Mouse (Mus musculus) limb, embryonic 12.5 days (tissue): ENCODE data around the gene Tbc1d16. TPM values are rescaled to one million over a fixed set of nuclear protein-coding genes. Genes with fewer than 3 reads are reported as not detected.

Experiments
- ATAC-seq: fragments of 200-750 bp; cut with Nextera tagmentation; 2 replicates; pipeline ENCODE4 v1.8.0; 2017; ENCODE audit warnings: low read depth, moderate TSS enrichment; ENCODE audit not compliant: insufficient number of reproducible peaks, insufficient read depth, low FRiP score, low TSS enrichment
- H3K27ac ChIP-seq: fragments of 300-500 bp; sonication (generic); 2 replicates; pipeline ENCODE4 v1.5.1; 2016; ENCODE audit warnings: mild to moderate bottlenecking, moderate library complexity
- H3K27me3 ChIP-seq: fragments of 300-500 bp; sonication (generic); 2 replicates; pipeline ENCODE4 v1.6.1; 2016; ENCODE audit warnings: mild to moderate bottlenecking, moderate library complexity
- H3K36me3 ChIP-seq: fragments of 300-500 bp; sonication (generic); 2 replicates; pipeline ENCODE4 v1.6.1; 2016; ENCODE audit warnings: mild to moderate bottlenecking, moderate library complexity
- H3K4me1 ChIP-seq: fragments of 300-500 bp; sonication (generic); replicated peaks from 2 replicates; pipeline ENCODE4 v1.6.1; 2016
- H3K4me2 ChIP-seq: fragments of 300-500 bp; sonication (generic); 2 replicates; pipeline ENCODE4 v1.6.1; 2016; ENCODE audit warnings: mild to moderate bottlenecking, moderate library complexity
- H3K4me3 ChIP-seq: fragments of 300-500 bp; sonication (generic); replicated peaks from 2 replicates; pipeline ENCODE4 v1.5.1; 2016; ENCODE audit warnings: mild to moderate bottlenecking
- H3K9ac ChIP-seq: fragments of 300-500 bp; sonication (generic); replicated peaks from 2 replicates; pipeline ENCODE4 v1.6.1; 2016; ENCODE audit warnings: mild to moderate bottlenecking, moderate library complexity
- H3K9me3 ChIP-seq: fragments of 300-500 bp; sonication (generic); 2 replicates; pipeline ENCODE4 v1.6.1; 2016; ENCODE audit warnings: mild to moderate bottlenecking, moderate library complexity
- WGBS: fragments of 180-500 bp; shearing (Covaris S2); methylation state at CpG from one replicate; pipeline ENCODE4 v1.1.7; 2016; 5-methylcytosine and 5-hydroxymethylcytosine counted together
- polyA plus RNA-seq: library from polyadenylated mRNA; unstranded; fragments of >200 nt; fragmentation: Nextera tagmentation; extraction: Ambion mirVana; gene quantifications from 2 replicates; pipeline ENCODE4 v1.2.1, GENCODE M21; 2016

The Tbc1d16 gene
- polyA plus RNA-seq, 1 experiment from 2014 or later, result 22.2 TPM

- no peaks in the 10 kb centered on the region for H3K27me3 ChIP-seq
- no peak overlapping the region for H3K27ac ChIP-seq
- H3K4me2 ChIP-seq, result no peak overlapping the region
- no peaks in the 10 kb centered on the region for H3K9me3 ChIP-seq
- peaks cover 26% of the 10 kb centered on the region for H3K4me1 ChIP-seq
- H3K36me3 ChIP-seq, result 0 out of 2 replicates have a peak, but pooled peaks cover 9% of the 10 kb centered on the region
- no peak overlapping the region for H3K4me3 ChIP-seq
- 86% methylated on average over 10 of the region's 10 CpGs for WGBS
- no peak for ATAC-seq
- H3K9ac ChIP-seq, result no peak overlapping the region
Measured at GRCm38 (mm10) chr11:119165995-119166394, 62.3 kb downstream of the Tbc1d16 start.

- Histone ChIP-seq H3K27me3 (no peaks in the 10 kb centered on the region; the same call in 1 of the 2 replicates), H3K9me3 (no peaks in the 10 kb centered on the region), H3K36me3 (0 out of 2 replicates have a peak, but pooled peaks cover 4% of the 10 kb centered on the region), H3K9ac (no peak overlapping the region), H3K27ac (no peak overlapping the region), H3K4me3 (no peak overlapping the region), H3K4me1 (peaks cover 34% of the 10 kb centered on the region), H3K4me2 (no peak overlapping the region)
- WGBS, result 93% methylated on average over 7 of the region's 7 CpGs
- ATAC-seq, result no peak
Measured at GRCm38 (mm10) chr11:119164375-119164774, 63.9 kb downstream of the Tbc1d16 start.

GRCm38 (mm10) chr11:119163734-119163992 lies 64.6 kb downstream of the Tbc1d16 start:
- H3K4me2 ChIP-seq, result no peak overlapping the region
- H3K27ac ChIP-seq, result no peak overlapping the region
- peaks cover 41% of the 10 kb centered on the region for H3K4me1 ChIP-seq
- H3K9ac ChIP-seq, result no peak overlapping the region
- H3K4me3 ChIP-seq, result no peak overlapping the region
- H3K9me3 ChIP-seq, result no peaks in the 10 kb centered on the region
- H3K27me3 ChIP-seq, result peaks cover under 1% of the 10 kb centered on the region; the same call in 1 of the 2 replicates
- 0 out of 2 replicates have a peak, but pooled peaks cover 4% of the 10 kb centered on the region for H3K36me3 ChIP-seq
- no peak for ATAC-seq
- WGBS, result 90% methylated on average over 7 of the region's 7 CpGs

GRCm38 (mm10) chr11:119162959-119163733 lies 65.2 kb downstream of the Tbc1d16 start:
- Histone ChIP-seq H3K9ac (no peak overlapping the region), H3K36me3 (no peaks in the 10 kb centered on the region), H3K27ac (no peak overlapping the region), H3K4me2 (no peak overlapping the region), H3K4me3 (no peak overlapping the region), H3K4me1 (peaks cover 46% of the 10 kb centered on the region), H3K27me3 (peaks cover 5% of the 10 kb centered on the region; the same call in 1 of the 2 replicates), H3K9me3 (no peaks in the 10 kb centered on the region)
- 74% methylated on average over 22 of the region's 22 CpGs for WGBS
- no peak for ATAC-seq

- H3K4me1 ChIP-seq, result peaks cover 61% of the 10 kb centered on the region
- 80% methylated on average over 2 of the region's 2 CpGs for WGBS
- peaks cover 5% of the 10 kb centered on the region; the same call in 1 of the 2 replicates for H3K27me3 ChIP-seq
- H3K9me3 ChIP-seq, result no peaks in the 10 kb centered on the region
- no peak overlapping the region for H3K27ac ChIP-seq
- H3K4me2 ChIP-seq, result no peak overlapping the region
- no peaks in the 10 kb centered on the region for H3K36me3 ChIP-seq
- ATAC-seq, result no peak
- H3K4me3 ChIP-seq, result no peak overlapping the region
- H3K9ac ChIP-seq, result no peak overlapping the region
Measured at GRCm38 (mm10) chr11:119161665-119162064, 66.6 kb downstream of the Tbc1d16 start.

GRCm38 (mm10) chr11:119160050-119160449 lies 68.2 kb downstream of the Tbc1d16 start:
- peaks cover 21% of the 10 kb centered on the region for H3K27me3 ChIP-seq
- H3K4me3 ChIP-seq, result no peak overlapping the region
- H3K36me3 ChIP-seq, result peaks cover 16% of the 10 kb centered on the region
- H3K27ac ChIP-seq, result no peak overlapping the region
- H3K4me2 ChIP-seq, result no peak overlapping the region
- H3K9me3 ChIP-seq, result no peaks in the 10 kb centered on the region
- H3K9ac ChIP-seq, result no peak overlapping the region
- ATAC-seq, result no peak
- peaks cover 65% of the 10 kb centered on the region for H3K4me1 ChIP-seq
- 82% methylated on average over 5 of the region's 5 CpGs for WGBS

- Histone ChIP-seq H3K9ac (no peak overlapping the region), H3K4me2 (peak overlapping the region; percentile 23), H3K4me3 (no peak overlapping the region), H3K9me3 (no peaks in the 10 kb centered on the region), H3K27ac (no peak overlapping the region), H3K27me3 (peaks cover 22% of the 10 kb centered on the region), H3K36me3 (peaks cover 21% of the 10 kb centered on the region), H3K4me1 (peaks cover 60% of the 10 kb centered on the region)
- peak; percentile 32; the same call in 1 of the 2 replicates for ATAC-seq
- 27% methylated on average over 11 of the region's 11 CpGs for WGBS
Measured at GRCm38 (mm10) chr11:119159496-119159895, 68.8 kb downstream of the Tbc1d16 start.

- WGBS, result 14% methylated on average over 20 of the region's 20 CpGs
- Histone ChIP-seq H3K4me1 (peaks cover 52% of the 10 kb centered on the region), H3K9me3 (no peaks in the 10 kb centered on the region), H3K9ac (no peak overlapping the region), H3K27ac (peak overlapping the region; percentile 67), H3K27me3 (peaks cover 22% of the 10 kb centered on the region), H3K4me3 (peak overlapping the region; percentile 4; the same call in 1 of the 2 replicates), H3K36me3 (peaks cover 40% of the 10 kb centered on the region), H3K4me2 (peak overlapping the region; percentile 42)
- no peak for ATAC-seq
Measured at GRCm38 (mm10) chr11:119157377-119158189, 70.7 kb downstream of the Tbc1d16 start.

- H3K27ac ChIP-seq, result peak overlapping the region; percentile 67
- peak overlapping the region; percentile 27; the same call in 1 of the 2 replicates for H3K9ac ChIP-seq
- no peaks in the 10 kb centered on the region for H3K9me3 ChIP-seq
- no peak; the same call in 1 of the 2 replicates for ATAC-seq
- H3K4me2 ChIP-seq, result peak overlapping the region; percentile 42
- peaks cover 61% of the 10 kb centered on the region for H3K4me1 ChIP-seq
- H3K27me3 ChIP-seq, result peaks cover 22% of the 10 kb centered on the region
- 23% methylated on average over 24 of the region's 24 CpGs for WGBS
- peak overlapping the region; percentile 4; the same call in 1 of the 2 replicates for H3K4me3 ChIP-seq
- H3K36me3 ChIP-seq, result peaks cover 49% of the 10 kb centered on the region
Measured at GRCm38 (mm10) chr11:119156481-119157254, 71.6 kb downstream of the Tbc1d16 start.

GRCm38 (mm10) chr11:119155638-119156480 lies 72.4 kb downstream of the Tbc1d16 start:
- H3K36me3 ChIP-seq, result peaks cover 54% of the 10 kb centered on the region
- H3K27ac ChIP-seq, result no peak overlapping the region
- H3K9me3 ChIP-seq, result no peaks in the 10 kb centered on the region
- peak overlapping the region; percentile 42 for H3K4me2 ChIP-seq
- no peak overlapping the region for H3K4me3 ChIP-seq
- ATAC-seq, result no peak
- H3K4me1 ChIP-seq, result peaks cover 61% of the 10 kb centered on the region
- H3K27me3 ChIP-seq, result peaks cover 22% of the 10 kb centered on the region
- H3K9ac ChIP-seq, result 0 out of 2 replicates have a peak overlapping the region, but pooled peaks have one; percentile 8
- 47% methylated on average over 30 of the region's 30 CpGs for WGBS
